In the genomic region with DNA sequence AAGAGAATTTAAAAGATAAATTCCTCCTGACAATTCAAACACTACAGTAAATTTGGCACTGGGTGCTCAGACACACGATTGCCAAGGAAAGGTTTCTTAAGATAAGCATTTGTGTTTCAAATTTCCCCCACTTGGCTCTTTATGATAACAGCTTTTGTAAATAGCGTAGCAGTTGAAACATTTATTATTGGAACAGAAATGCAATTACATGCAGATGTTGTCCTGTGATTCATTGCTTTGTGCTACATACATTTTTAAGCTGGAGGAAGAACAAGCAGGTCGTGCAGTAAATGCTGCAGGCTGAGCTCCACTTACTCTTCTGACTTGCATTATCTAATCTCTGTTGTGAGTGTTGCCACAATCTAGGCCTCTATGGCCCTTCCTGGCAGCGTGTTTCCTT, we compare ENCODE assay signal across 12 mouse cellular contexts.
"Had no signal": no experiment of that assay in that cellular context is flagged by ENCODE, and none has a peak within 500 bp of the region (broad histone marks: within the 10 kb centered on the region; RNA-seq: fewer than 3 reads in every experiment).

No protein-coding gene starts in this region.

- ATAC-seq: midbrain, embryonic 15.5 days had no signal

- H3K27ac ChIP-seq: kidney, postnatal 0 days; limb, embryonic 12.5 days; liver, embryonic 14.5 days; lung, embryonic 15.5 days; midbrain, embryonic 10.5 days; midbrain, embryonic 15.5 days had no signal

- H3K36me3 ChIP-seq: limb, embryonic 12.5 days; lung, embryonic 15.5 days; midbrain, embryonic 10.5 days; midbrain, embryonic 15.5 days had no signal

- DNase-seq: kidney, adult 9 months; kidney, postnatal 36 days; layer of hippocampus, adult 9-11 months; layer of hippocampus, postnatal 36 days; right cerebral cortex, postnatal 14 days; thymus, postnatal 36 days had no signal

- H3K9me3 ChIP-seq: limb, embryonic 12.5 days; lung, embryonic 15.5 days; midbrain, embryonic 10.5 days; midbrain, embryonic 15.5 days had no signal

- H3K9ac ChIP-seq: limb, embryonic 12.5 days; liver, embryonic 14.5 days; lung, embryonic 15.5 days; midbrain, embryonic 15.5 days had no signal

- H3K4me3 ChIP-seq: limb, embryonic 12.5 days; lung, embryonic 15.5 days; midbrain, embryonic 10.5 days; midbrain, embryonic 15.5 days had no signal

- H3K4me2 ChIP-seq: limb, embryonic 12.5 days; lung, embryonic 15.5 days; midbrain, embryonic 15.5 days had no signal

- H3K27me3 ChIP-seq: lung, embryonic 15.5 days had no signal

- H3K4me1 ChIP-seq: limb, embryonic 12.5 days; midbrain, embryonic 10.5 days; midbrain, embryonic 15.5 days had no signal
